Mouse (Mus musculus) liver, postnatal 0 days (tissue): ENCODE measurements at regions not wholly inside any gene's neighbourhood (a gene's known extent, or its start where the extent isn't known, plus 50 kb on each side); places are given as distances from the start of the nearest gene placed in this dataset.

ENCODE experiments used
- CTCF ChIP-seq: sonication (generic); IDR thresholded peaks from 2 replicates; pipeline ENCODE4 v1.5.1; 2016; ENCODE audit warnings: antibody characterized with exemption, low read depth
- EP300 ChIP-seq: IDR thresholded peaks from 2 replicates; pipeline ENCODE4 v1.6.1; 2016; ENCODE audit warnings: antibody characterized with exemption, low read depth, mild to moderate bottlenecking

- TF ChIP-seq CTCF, result 0 out of 2 replicates have a peak, but pooled peaks have one; percentile 6
- no peak for TF ChIP-seq EP300
These were observed 453.1 kb upstream of the 9130204L05Rik start for GRCm38 (mm10) chr3:91543714-91544113.
